26 mouse cellular contexts compared by ENCODE assay signal in genomic region chr12:101301872-101302271, GRCm38 (mm10).
"Had no signal": no experiment of that assay in that cellular context is flagged by ENCODE, and none has a peak within 500 bp of the region (broad histone marks: within the 10 kb centered on the region; RNA-seq: fewer than 3 reads in every experiment).

No protein-coding gene starts in this region.

- H3K36me3 ChIP-seq: heart, embryonic 10.5 days; heart, embryonic 12.5 days; hindbrain, embryonic 10.5 days; hindbrain, embryonic 12.5 days; intestine, embryonic 15.5 days; limb, embryonic 10.5 days; limb, embryonic 12.5 days; liver, embryonic 13.5 days; liver, embryonic 15.5 days had no signal

- H3K27ac ChIP-seq: gastrocnemius, adult 2 months; heart, embryonic 10.5 days; hindbrain, embryonic 10.5 days; hindbrain, embryonic 12.5 days; hindbrain, embryonic 14.5 days; intestine, embryonic 15.5 days; layer of hippocampus, adult 2 months; left cerebral cortex, adult 2 months; limb, embryonic 10.5 days; limb, embryonic 12.5 days; liver, embryonic 13.5 days; liver, embryonic 15.5 days had no signal

- H3K4me3 ChIP-seq: gastrocnemius, adult 2 months; heart, embryonic 10.5 days; heart, embryonic 12.5 days; hindbrain, embryonic 10.5 days; hindbrain, embryonic 12.5 days; intestine, embryonic 15.5 days; layer of hippocampus, adult 2 months; left cerebral cortex, adult 2 months; limb, embryonic 10.5 days; limb, embryonic 12.5 days; liver, embryonic 13.5 days; liver, embryonic 15.5 days had no signal

- ATAC-seq: hindbrain, embryonic 16.5 days; inflammation-experienced regulatory T-cells, adult 6 months; intestine, embryonic 15.5 days; intestine, postnatal 0 days; liver, postnatal 0 days had no signal

- H3K4me1 ChIP-seq: heart, embryonic 10.5 days; heart, embryonic 12.5 days; hindbrain, embryonic 10.5 days; hindbrain, embryonic 12.5 days; intestine, embryonic 15.5 days; limb, embryonic 10.5 days; limb, embryonic 12.5 days; liver, embryonic 13.5 days; liver, embryonic 15.5 days had no signal

- H3K27me3 ChIP-seq: heart, embryonic 12.5 days; hindbrain, embryonic 12.5 days; intestine, embryonic 15.5 days; limb, embryonic 12.5 days; liver, embryonic 13.5 days; liver, embryonic 15.5 days had no signal

- H3K9me3 ChIP-seq: heart, embryonic 10.5 days; hindbrain, embryonic 10.5 days; hindbrain, embryonic 12.5 days; intestine, embryonic 15.5 days; limb, embryonic 10.5 days; limb, embryonic 12.5 days; liver, embryonic 13.5 days; liver, embryonic 15.5 days had no signal

- H3K4me2 ChIP-seq: heart, embryonic 12.5 days; hindbrain, embryonic 12.5 days; hindbrain, embryonic 14.5 days; intestine, embryonic 15.5 days; limb, embryonic 12.5 days; liver, embryonic 11.5 days; liver, embryonic 13.5 days; liver, embryonic 15.5 days had no signal

- DNase-seq: gastrocnemius, adult 2 months; gastrocnemius, postnatal 10 days; gastrocnemius, postnatal 25 days; heart, adult 18-20 months; heart, postnatal 10 days; heart, postnatal 4 days; kidney, postnatal 10 days; kidney, postnatal 25 days; liver; liver, embryonic 13.5 days; liver, postnatal 0 days had no signal

- H3K9ac ChIP-seq: heart, embryonic 12.5 days; hindbrain, embryonic 12.5 days; hindbrain, embryonic 14.5 days; intestine, embryonic 15.5 days; limb, embryonic 12.5 days; liver, embryonic 13.5 days; liver, embryonic 15.5 days; liver, postnatal 0 days had no signal
